Mouse (Mus musculus): Measurements from ENCODE around the gene Nf1. TPM values are rescaled to one million over a fixed set of nuclear protein-coding genes. Genes with fewer than 3 reads are reported as not detected.

Nf1 gene
- total RNA-seq, 2 experiments from 2014 or later: 29.7 to 36.9 TPM

DNA sequence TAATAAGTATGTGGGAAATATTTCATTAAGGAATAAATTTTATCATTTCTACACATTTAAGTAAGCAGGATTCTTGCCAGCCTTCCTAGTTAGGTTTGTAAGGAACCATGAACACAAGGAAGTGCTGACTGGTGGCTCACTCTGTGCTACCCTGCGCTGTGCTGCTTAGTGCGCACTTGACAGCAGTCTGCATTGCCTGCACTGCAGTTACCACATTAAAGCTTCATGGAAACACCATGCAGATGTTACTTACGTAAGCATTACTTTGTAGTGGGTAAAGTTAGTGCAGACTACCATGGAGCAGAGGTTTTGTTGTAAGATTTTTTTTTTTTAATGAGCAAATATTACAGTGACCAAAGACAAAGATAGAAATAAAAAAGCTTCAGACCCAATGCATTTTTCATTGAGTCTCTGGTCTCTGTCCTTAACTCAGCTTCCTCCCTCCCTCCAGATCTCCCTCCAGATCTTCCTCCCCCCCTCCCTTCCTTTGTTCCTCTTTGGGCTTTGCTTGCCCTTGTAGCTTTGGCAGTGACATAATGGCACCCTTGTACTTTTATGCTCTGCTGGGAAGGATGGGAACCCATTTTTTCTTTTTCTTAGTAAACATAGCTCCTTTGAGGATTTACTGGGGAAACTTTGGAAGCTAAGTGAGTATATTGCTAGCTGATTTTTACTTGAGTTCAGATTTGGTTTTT, 121.4 kb downstream of the Nf1 start:
- DNase-seq: no peak

DNA sequence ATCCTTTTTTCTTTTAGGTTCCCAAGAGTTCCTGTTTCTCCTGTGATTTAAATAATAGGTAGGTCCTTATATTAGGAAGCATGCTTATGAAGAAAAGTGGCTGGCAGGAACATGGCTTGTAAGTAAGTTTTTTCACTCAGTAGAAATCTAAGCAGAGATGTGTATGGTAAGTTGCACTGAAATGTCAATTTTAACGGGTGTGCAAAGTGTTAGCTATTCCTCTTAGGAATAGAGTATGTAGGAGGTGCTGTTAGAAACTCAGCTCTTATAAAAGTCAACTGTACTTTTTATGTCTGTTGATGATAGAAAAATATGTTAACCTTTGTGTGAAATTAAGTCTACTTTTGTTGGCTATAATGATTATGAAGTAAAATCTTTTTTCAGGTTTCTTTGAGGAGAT, 128.6 kb downstream of the Nf1 start:
- DNase-seq: no peak

- no peak for DNase-seq
Observed at GRCm38 (mm10) chr11:79483392-79483791, 143.9 kb downstream of the Nf1 start.

DNA sequence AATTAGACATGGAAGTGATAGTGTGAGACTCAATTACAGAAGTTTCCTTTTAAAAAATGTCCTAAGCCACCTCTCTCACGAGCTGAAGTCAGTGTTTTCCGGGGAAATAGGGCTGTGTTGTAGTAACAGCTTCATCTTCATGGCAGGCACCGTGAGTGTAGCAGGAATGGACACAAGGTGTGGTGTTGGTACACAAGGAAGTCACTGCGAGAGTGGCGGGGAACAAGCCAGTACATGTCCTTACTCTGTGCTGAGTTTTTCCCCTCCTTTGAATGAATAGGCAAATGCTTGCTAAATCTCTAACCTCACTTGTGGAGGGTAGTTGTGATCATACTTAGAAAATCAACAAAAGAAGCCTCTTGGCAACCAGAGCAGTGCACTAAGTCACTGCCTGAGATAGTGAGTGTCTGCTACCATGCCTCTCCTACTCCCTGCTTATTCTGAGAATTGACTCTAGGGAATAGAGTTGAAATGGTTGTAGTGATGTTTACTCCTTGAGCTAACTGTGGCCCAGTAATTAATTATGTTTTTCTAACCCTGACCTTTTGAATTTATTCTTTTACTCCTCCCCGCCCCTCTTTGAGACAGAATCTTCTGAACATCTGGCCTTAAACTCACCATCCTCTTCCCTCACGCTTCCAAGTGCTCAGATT, 144.5 kb downstream of the Nf1 start:
- no peak for DNase-seq

DNA sequence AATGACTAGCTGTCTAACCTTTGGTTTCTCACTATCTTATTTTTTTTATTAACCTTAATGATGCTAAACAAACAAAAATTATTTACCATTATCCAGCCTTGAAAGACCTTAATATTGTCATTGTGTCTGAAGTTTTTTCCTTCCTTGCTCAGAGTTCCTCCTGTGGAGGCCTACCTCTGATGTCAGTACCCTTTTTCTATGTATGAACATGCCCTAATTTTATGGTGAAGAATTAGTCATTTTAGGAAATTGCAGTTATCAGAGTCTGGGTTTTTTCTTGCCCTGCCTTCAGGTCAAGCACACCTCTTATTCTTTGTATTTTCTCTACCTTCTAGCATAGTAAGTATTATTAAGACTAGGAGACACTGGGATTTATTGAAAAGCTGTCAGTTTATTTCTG, 145.2 kb downstream of the Nf1 start:
- DNase-seq: no peak

- no peak for DNase-seq
Observed at GRCm38 (mm10) chr11:79494976-79495800, 155.7 kb downstream of the Nf1 start.

- no peak for DNase-seq
Observed at GRCm38 (mm10) chr11:79502917-79503316, 163.4 kb downstream of the Nf1 start.

DNA sequence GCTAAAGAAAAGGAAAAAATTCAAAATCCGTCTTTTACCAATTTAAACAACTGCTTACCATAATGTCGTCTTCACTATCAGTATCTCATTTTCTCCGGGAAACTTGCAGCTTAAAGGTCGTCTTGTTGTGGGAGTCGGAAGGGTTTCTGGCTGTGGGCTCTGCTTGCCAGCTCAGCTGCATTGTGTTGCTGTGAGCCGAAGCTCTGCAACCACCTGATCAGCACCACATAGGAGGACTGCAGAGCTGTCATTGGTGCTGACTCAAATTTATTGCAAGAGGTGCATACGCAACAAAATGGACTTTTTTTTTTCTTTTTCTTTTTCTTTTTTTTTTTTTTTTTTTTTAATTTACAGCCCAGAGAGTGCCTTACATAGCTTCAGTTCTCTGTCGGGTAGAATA, 164.4 kb downstream of the Nf1 start, which contains the start of gene Omg:
Gene Omg (minus strand): TSS at position 240 of the 400 bp plus-strand sequence.
- no peak for DNase-seq

DNA sequence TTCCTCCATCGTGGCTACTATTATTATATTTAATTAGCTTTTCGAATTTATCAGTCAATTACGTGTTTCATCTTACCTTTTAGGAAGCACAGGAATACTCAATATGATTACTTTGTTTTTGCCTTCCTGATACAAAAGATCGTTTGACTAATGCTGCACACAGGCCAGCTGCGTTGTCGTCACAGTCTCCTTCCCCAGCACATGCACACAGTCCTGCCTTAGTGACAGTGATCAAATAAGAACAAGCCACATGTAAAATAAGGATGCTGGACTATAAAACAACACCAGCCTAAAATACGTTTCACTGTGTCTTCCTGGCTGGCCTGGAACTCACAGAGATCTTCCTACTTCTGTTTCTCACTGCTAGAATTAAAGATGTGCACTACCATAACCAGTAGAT, 165.0 kb downstream of the Nf1 start:
- no peak for DNase-seq

GRCm38 (mm10) chr11:79511970-79512369, 172.5 kb downstream of the Nf1 start:
- DNase-seq: no peak

DNA sequence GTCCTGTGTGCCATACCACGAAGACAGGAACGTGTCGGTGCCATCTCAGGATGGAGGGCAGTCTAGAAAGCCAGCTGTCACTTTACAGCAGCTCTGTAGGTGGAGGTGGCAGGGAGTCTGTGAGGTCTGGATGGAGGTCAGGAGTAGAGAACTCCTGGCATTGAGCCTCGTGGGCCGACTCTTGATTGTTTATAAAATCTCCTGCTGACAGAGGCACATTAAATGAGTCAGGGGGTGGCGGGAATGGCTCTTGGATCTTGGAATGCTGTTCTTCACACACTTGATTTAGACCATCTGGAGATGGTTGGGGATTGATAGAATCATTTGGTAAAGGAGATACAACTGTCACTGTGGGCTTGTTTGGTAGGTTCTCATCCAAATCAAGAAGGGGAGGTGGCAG, 175.8 kb downstream of the Nf1 start:
- DNase-seq: no peak

DNA sequence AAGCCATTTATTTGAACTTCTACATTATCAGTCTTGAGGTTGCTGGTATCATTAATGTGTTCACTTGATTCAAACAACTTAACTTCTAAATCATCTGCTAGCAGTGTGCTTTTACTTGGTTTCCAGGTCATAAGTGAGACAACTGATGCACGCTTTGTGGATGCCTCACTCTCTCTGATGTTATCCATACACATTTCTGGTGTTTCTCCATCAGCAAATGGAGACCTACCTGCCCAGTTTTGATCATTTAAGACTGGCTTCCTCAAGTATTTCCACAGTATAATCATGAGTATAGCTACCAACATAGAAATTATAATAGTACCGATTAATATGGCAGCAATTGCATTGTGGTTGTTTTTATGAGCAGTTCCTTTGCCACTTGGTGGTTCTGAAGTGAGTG, 176.3 kb downstream of the Nf1 start:
- DNase-seq: no peak

GRCm38 (mm10) chr11:79519299-79519698, 179.8 kb downstream of the Nf1 start:
- DNase-seq: no peak

- DNase-seq: no peak
Observed at GRCm38 (mm10) chr11:79519878-79520291, 180.4 kb downstream of the Nf1 start.

DNA sequence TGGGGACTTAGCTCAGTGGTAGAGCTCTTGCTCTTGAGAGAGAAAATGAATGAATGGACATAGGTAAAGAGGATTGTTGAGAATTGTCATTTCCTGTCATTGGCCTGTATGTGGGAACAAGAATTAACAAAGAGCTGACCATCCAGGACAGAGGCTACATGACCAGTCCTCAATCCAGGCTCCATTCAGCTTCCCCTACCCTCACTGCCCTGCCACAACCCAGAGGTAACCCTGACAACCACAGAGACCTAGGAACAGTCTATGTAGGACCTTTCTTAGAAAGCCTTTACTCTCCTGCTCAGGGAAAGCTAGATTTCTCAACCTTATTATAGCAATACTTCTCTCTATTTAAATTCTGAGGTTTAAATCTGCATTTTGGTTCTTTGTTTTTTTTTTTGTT, 181.3 kb downstream of the Nf1 start:
- DNase-seq: no peak

GRCm38 (mm10) chr11:79521930-79522329, 182.4 kb downstream of the Nf1 start:
- DNase-seq: no peak

DNA sequence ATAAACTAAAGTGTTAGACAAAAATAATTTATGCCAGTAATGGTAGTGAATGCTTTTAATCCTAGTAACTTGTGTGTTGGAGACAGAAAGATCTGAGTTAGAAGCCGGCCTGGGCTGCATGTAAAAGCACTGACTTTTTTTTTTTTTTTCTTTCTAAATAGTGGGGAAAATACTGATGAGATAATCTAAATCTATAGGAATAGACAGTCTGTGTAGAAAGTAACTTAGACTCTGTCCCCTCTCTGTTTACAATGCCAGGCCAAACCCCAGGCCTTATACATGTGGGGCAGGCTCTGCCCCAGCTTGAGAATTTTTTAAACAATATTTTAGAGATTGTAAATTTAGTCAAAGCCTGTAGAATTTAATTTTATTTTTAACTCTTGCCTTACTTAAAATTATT, 183.5 kb downstream of the Nf1 start:
- DNase-seq: no peak

DNA sequence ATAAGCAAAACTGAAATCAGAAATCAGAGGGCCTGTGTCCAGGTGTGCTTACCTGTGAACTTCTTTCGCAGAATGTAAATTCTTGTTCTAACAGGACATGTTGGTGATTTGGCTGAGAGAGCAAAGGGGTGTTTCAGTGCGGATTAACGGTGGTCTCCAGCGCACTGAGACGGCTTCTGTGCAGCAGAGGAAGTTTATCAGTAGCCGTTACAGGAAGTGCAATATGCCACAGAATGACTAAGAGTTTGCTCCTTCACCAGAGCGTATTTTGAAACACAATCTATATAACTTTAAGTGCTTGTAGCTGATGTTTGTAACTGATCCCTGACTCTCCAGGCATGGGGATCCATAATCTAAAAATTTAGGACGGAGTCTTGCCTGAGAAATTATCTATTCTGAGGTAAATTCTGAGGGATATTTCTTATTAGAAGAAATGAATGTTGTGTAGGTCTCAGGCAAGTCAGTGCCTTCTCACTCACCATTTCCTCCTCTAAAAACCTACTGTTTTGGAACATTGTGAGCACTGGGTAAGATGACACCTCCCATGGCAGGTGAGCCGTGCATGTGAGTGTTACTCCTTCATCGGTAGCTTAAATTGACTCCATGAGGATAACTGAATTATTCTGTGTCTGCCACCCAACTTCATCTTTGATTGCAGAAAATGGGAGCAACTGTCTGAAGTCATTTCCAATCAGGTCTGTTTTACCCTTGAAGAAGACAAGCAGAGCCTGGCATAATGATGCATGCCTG, 184.2 kb downstream of the Nf1 start, which contains the start of gene Evi2b:
Gene Evi2b (minus strand): TSS at position 203 of the 750 bp plus-strand sequence.
- no peak for DNase-seq

DNA sequence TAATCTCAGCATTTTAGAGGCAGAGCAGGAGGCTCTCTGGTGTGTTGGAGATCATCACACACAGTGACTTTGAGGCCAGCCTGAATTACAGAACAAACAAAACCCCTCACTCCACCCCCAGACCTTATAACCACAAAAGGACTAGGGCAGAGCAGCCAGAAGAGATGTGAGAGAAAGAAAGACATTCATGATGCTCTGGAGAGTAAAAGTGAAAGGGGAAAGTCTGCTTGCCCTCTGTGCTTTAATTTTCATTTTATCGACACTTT, 184.8 kb downstream of the Nf1 start:
- no peak for DNase-seq

GRCm38 (mm10) chr11:79526549-79526948, 187.1 kb downstream of the Nf1 start:
- no peak for DNase-seq

DNA sequence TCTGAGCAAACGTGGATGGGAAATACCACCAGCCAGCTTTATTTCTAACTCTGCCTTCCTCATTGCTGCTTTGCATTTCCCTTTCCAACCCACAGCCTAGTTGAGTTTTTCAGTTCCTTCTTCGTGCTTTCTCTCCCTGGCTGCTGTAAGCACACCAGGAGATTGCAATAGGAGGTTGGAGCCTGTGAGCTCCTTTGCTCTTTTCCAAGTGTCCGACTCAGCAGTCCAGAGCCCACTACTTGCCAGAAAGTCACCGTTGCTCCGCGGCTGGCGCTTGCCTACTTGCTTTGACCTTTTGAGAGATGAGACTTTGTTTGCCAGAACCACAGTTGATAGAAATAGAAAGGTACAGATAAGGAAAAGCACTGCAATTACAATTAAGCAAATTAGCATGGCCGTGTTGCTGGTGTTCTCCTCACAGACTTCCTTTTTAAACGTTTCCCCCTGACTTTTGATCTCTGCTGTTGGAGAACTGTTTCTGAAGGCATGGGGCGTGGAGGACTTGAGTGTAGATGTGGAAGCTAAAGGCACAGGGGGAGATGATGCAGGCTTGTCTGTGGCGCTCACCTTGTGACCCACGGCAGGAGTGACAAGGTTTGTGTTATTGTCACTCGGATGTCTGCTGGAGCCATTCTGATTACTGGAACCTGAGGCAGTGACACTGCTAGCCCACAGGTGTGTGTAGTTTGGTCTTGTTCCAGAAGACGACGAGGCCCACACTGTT, 187.7 kb downstream of the Nf1 start:
- peak; percentile 22 for DNase-seq

Data from gastrocnemius, postnatal 10 days (tissue).